Mouse (Mus musculus) intestine, embryonic 16.5 days (tissue): ENCODE measurements around the gene Mier2. TPM values are rescaled to one million over a fixed set of nuclear protein-coding genes. Genes with fewer than 3 reads are reported as not detected.

Experiments
- ATAC-seq: fragments of 200-750 bp; cut with Nextera tagmentation; 2 replicates; pipeline ENCODE4 v1.8.0; 2017; ENCODE audit warnings: moderate TSS enrichment, moderate library complexity
- H3K27ac ChIP-seq: fragments of 300-500 bp; sonication (generic); 2 replicates; pipeline ENCODE4 v1.5.1; 2014; ENCODE audit warnings: mild to moderate bottlenecking, low read length
- H3K27me3 ChIP-seq: fragments of 300-500 bp; sonication (generic); replicated peaks from 2 replicates; pipeline ENCODE4 v1.6.1; 2014; ENCODE audit warnings: low read length, control low read depth, mixed read lengths; ENCODE audit not compliant: control insufficient read depth, insufficient read depth
- H3K36me3 ChIP-seq: fragments of 300-500 bp; sonication (generic); 2 replicates; pipeline ENCODE4 v1.6.1; 2014; ENCODE audit warnings: low read length, control low read depth; ENCODE audit not compliant: control insufficient read depth, insufficient read depth
- H3K4me1 ChIP-seq: fragments of 300-500 bp; sonication (generic); 2 replicates; pipeline ENCODE4 v1.6.1; 2014; ENCODE audit warnings: low read length, control low read depth, mixed read lengths; ENCODE audit not compliant: control insufficient read depth, insufficient read depth
- H3K4me2 ChIP-seq: fragments of 300-500 bp; sonication (generic); 2 replicates; pipeline ENCODE4 v1.6.1; 2014; ENCODE audit warnings: low read depth, low read length, control low read depth
- H3K4me3 ChIP-seq: fragments of 300-500 bp; sonication (generic); 2 replicates; pipeline ENCODE4 v1.5.1; 2014; ENCODE audit warnings: mild to moderate bottlenecking, low read length
- H3K9ac ChIP-seq: fragments of 300-500 bp; sonication (generic); 2 replicates; pipeline ENCODE4 v1.6.1; 2014; ENCODE audit warnings: low read depth, low read length
- H3K9me3 ChIP-seq: fragments of 300-500 bp; sonication (generic); 2 replicates; pipeline ENCODE4 v1.6.1; 2016; ENCODE audit warnings: low read length, control low read depth; ENCODE audit not compliant: control insufficient read depth
- WGBS: fragments of 180-500 bp; shearing (Covaris S2); extraction: QIAGEN DNeasy Blood & Tissue Kit; methylation state at CpG from one replicate; pipeline ENCODE4 v1.1.7; 2014; 5-methylcytosine and 5-hydroxymethylcytosine counted together
- polyA plus RNA-seq: library from polyadenylated mRNA; unstranded; fragments of >200 nt; fragmentation: Nextera tagmentation; extraction: Ambion mirVana; gene quantifications from 2 replicates; pipeline ENCODE4 v1.2.1, GENCODE M21; 2015

The Mier2 gene
- polyA plus RNA-seq, 1 experiment from 2014 or later, result 38.4 TPM

GRCm38 (mm10) chr10:79547148-79547675 is 7.8 kb downstream of the Mier2 start:
- peaks cover 45% of the 10 kb centered on the region for H3K36me3 ChIP-seq
- 65% methylated on average over 5 of the region's 5 CpGs for WGBS
- no peak for ATAC-seq

GRCm38 (mm10) chr10:79546483-79546882 is 8.5 kb downstream of the Mier2 start:
- no peak overlapping the region for H3K4me3 ChIP-seq
- H3K27ac ChIP-seq, result no peak overlapping the region
- 93% methylated on average over 11 of the region's 11 CpGs for WGBS
- no peaks in the 10 kb centered on the region; the same call in 1 of the 2 replicates for H3K4me1 ChIP-seq
- ATAC-seq, result no peak
- H3K9ac ChIP-seq, result no peak overlapping the region
- peaks cover 49% of the 10 kb centered on the region for H3K36me3 ChIP-seq
- no peak overlapping the region for H3K4me2 ChIP-seq
- H3K27me3 ChIP-seq, result no peaks in the 10 kb centered on the region
- H3K9me3 ChIP-seq, result no peaks in the 10 kb centered on the region

More at GRCm38 (mm10) chr10:79547148-79547675, 7.8 kb downstream of the Mier2 start:
- H3K9ac ChIP-seq, result no peak overlapping the region
- no peak overlapping the region for H3K27ac ChIP-seq
- H3K4me3 ChIP-seq, result no peak overlapping the region
- no peaks in the 10 kb centered on the region for H3K27me3 ChIP-seq
- H3K4me2 ChIP-seq, result no peak overlapping the region
- peaks cover under 1% of the 10 kb centered on the region for H3K4me1 ChIP-seq
- H3K9me3 ChIP-seq, result no peaks in the 10 kb centered on the region

- peaks cover 49% of the 10 kb centered on the region for H3K36me3 ChIP-seq
- no peaks in the 10 kb centered on the region; the same call in 1 of the 2 replicates for H3K4me1 ChIP-seq
- H3K9me3 ChIP-seq, result no peaks in the 10 kb centered on the region
- ATAC-seq, result no peak
- H3K27me3 ChIP-seq, result no peaks in the 10 kb centered on the region
- no peak overlapping the region for H3K9ac ChIP-seq
- 91% methylated on average over 12 of the region's 12 CpGs for WGBS
- H3K27ac ChIP-seq, result no peak overlapping the region
- H3K4me2 ChIP-seq, result no peak overlapping the region
- H3K4me3 ChIP-seq, result no peak overlapping the region
Observed at GRCm38 (mm10) chr10:79545891-79546290, 9.1 kb downstream of the Mier2 start.

GRCm38 (mm10) chr10:79544631-79545030 is 10.4 kb downstream of the Mier2 start:
- WGBS, result 92% methylated on average over 5 of the region's 5 CpGs
- Histone ChIP-seq H3K4me1 (no peaks in the 10 kb centered on the region; the same call in 1 of the 2 replicates), H3K9ac (no peak overlapping the region), H3K4me2 (no peak overlapping the region), H3K4me3 (no peak overlapping the region), H3K9me3 (no peaks in the 10 kb centered on the region), H3K36me3 (peaks cover 60% of the 10 kb centered on the region), H3K27ac (no peak overlapping the region), H3K27me3 (no peaks in the 10 kb centered on the region)
- ATAC-seq, result peak; percentile 15; the same call in 1 of the 2 replicates

- no peak overlapping the region for H3K4me2 ChIP-seq
- H3K9me3 ChIP-seq, result no peaks in the 10 kb centered on the region
- ATAC-seq, result peak; percentile 70
- peaks cover 54% of the 10 kb centered on the region for H3K36me3 ChIP-seq
- H3K4me3 ChIP-seq, result no peak overlapping the region
- no peak overlapping the region for H3K9ac ChIP-seq
- no peaks in the 10 kb centered on the region; the same call in 1 of the 2 replicates for H3K4me1 ChIP-seq
- H3K27ac ChIP-seq, result no peak overlapping the region
- H3K27me3 ChIP-seq, result no peaks in the 10 kb centered on the region
- WGBS, result 74% methylated on average over 9 of the region's 9 CpGs
Observed at GRCm38 (mm10) chr10:79543884-79544597, 11.0 kb downstream of the Mier2 start.

- H3K4me2 ChIP-seq, result no peak overlapping the region
- ATAC-seq, result no peak; the same call in 1 of the 2 replicates
- no peak overlapping the region for H3K27ac ChIP-seq
- no peak overlapping the region for H3K4me3 ChIP-seq
- no peak overlapping the region for H3K9ac ChIP-seq
- WGBS, result 97% methylated on average over 11 of the region's 11 CpGs
- H3K27me3 ChIP-seq, result no peaks in the 10 kb centered on the region
- no peaks in the 10 kb centered on the region; the same call in 1 of the 2 replicates for H3K4me1 ChIP-seq
- H3K36me3 ChIP-seq, result peaks cover 43% of the 10 kb centered on the region
- no peaks in the 10 kb centered on the region for H3K9me3 ChIP-seq
Observed at GRCm38 (mm10) chr10:79542171-79542570, 12.8 kb downstream of the Mier2 start.

GRCm38 (mm10) chr10:79541522-79541921 is 13.5 kb downstream of the Mier2 start:
- Histone ChIP-seq H3K27me3 (no peaks in the 10 kb centered on the region), H3K27ac (no peak overlapping the region), H3K4me1 (no peaks in the 10 kb centered on the region; the same call in 1 of the 2 replicates), H3K4me3 (no peak overlapping the region), H3K9me3 (no peaks in the 10 kb centered on the region), H3K4me2 (no peak overlapping the region), H3K9ac (no peak overlapping the region), H3K36me3 (peaks cover 39% of the 10 kb centered on the region)
- ATAC-seq, result no peak
- WGBS, result 92% methylated on average over 15 of the region's 15 CpGs

GRCm38 (mm10) chr10:79540746-79541145 is 14.3 kb downstream of the Mier2 start:
- no peak for ATAC-seq
- no peaks in the 10 kb centered on the region for H3K9me3 ChIP-seq
- no peak overlapping the region for H3K27ac ChIP-seq
- no peaks in the 10 kb centered on the region; the same call in 1 of the 2 replicates for H3K4me1 ChIP-seq
- peaks cover 36% of the 10 kb centered on the region for H3K36me3 ChIP-seq
- H3K9ac ChIP-seq, result no peak overlapping the region
- no peak overlapping the region for H3K4me2 ChIP-seq
- no peak overlapping the region for H3K4me3 ChIP-seq
- WGBS, result 93% methylated on average over 11 of the region's 11 CpGs
- H3K27me3 ChIP-seq, result no peaks in the 10 kb centered on the region

GRCm38 (mm10) chr10:79539701-79540495 is 15.1 kb downstream of the Mier2 start:
- no peak overlapping the region for H3K4me2 ChIP-seq
- 90% methylated on average over 16 of the region's 16 CpGs for WGBS
- no peak for ATAC-seq
- H3K36me3 ChIP-seq, result peaks cover 29% of the 10 kb centered on the region
- H3K27ac ChIP-seq, result no peak overlapping the region
- no peaks in the 10 kb centered on the region for H3K27me3 ChIP-seq
- H3K9me3 ChIP-seq, result no peaks in the 10 kb centered on the region
- no peak overlapping the region for H3K9ac ChIP-seq
- H3K4me1 ChIP-seq, result no peaks in the 10 kb centered on the region; the same call in 1 of the 2 replicates
- H3K4me3 ChIP-seq, result no peak overlapping the region
